Mouse (Mus musculus): ENCODE measurements around the gene Casp2.

DNA sequence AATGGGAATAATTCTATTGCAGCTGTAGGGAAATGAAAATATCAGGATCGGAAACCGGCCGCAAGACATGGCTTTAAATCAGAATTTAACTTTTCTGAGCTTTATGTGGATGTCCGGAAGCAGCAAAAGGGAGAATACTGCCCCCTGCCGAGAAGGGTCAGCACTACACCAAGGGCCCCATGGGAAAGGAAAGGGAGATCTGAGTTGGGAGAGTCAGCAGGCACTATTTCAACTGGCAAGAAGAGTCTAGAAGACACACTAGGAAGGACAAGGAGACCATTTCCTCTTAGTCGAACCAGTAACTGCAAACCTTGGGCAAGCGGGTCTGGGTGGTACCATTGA lies 60.5 kb downstream of the Casp2 start:
- no peak for TF ChIP-seq POLR2A (IDR thresholded peaks at IDR 0.05; ENCODE audit: low read depth, low read length)
- TF ChIP-seq CTCF (IDR thresholded peaks at IDR 0.05; ENCODE audit: extremely low read depth, insufficient read length, insufficient replicate concordance, low read depth, low read length): peak; percentile 85; the same call in 1 of the 2 replicates

All from small intestine, adult 2 months (tissue).